Mouse (Mus musculus): ENCODE measurements around the gene Lrp6. TPM values are rescaled to one million over a fixed set of nuclear protein-coding genes. Genes with fewer than 3 reads are reported as not detected.

The Lrp6 gene
- polyA plus RNA-seq, 1 experiment from 2014 or later = 26.4 TPM

DNA sequence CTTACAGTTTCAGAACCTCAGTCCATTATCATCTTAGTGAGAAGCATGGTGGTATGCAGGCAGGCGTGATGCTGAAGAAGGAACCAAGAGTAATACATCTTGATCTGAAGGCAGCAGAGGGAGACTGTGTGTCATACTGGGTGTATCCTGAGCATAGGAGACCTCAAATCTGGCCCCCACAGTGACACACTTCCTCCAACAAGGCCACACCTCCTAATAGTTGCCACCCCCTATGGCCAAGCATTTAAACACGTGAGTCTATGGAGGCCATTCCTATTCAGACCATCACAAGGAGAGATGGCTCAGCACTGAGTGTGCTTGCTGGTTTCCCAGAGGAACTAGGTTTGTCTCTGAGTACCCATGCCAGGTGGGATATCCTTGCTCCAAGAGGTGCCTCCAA is 24.8 kb upstream of the Lrp6 start:
- WGBS = 76% methylated on average over 2 of the region's 2 CpGs
- no peak overlapping the region for H3K4me2 ChIP-seq (ENCODE audit: low read length)
- H3K9me3 ChIP-seq (ENCODE audit: control insufficient read depth, low read length) = no peaks in the 10 kb centered on the region
- ATAC-seq (ENCODE audit: insufficient number of reproducible peaks, insufficient read depth, low FRiP score, low read depth) = no peak
- no peak overlapping the region for H3K27ac ChIP-seq (replicated peaks in 1 of 2; ENCODE audit: control insufficient read depth in 1 of 2, insufficient read depth in 1 of 2, low read depth in 2 of 2, low read length in 2 of 2)
- no peaks in the 10 kb centered on the region for H3K27me3 ChIP-seq (ENCODE audit: control insufficient read depth, insufficient read depth, low read length)
- no peak overlapping the region for H3K4me3 ChIP-seq (ENCODE audit: control insufficient read depth in 1 of 2, insufficient read depth in 1 of 2, low read depth in 1 of 2, low read length in 2 of 2)
- H3K9ac ChIP-seq (ENCODE audit: low read length) = no peak overlapping the region
- no peaks in the 10 kb centered on the region for H3K36me3 ChIP-seq (ENCODE audit: control insufficient read depth, insufficient read depth, low read length)
- H3K4me1 ChIP-seq (ENCODE audit: control insufficient read depth in 2 of 2, insufficient read depth in 2 of 2, low read length in 2 of 2) = peaks cover 0 to 8% of the 10 kb centered on the region in 2 experiments; a peak in 1 of 4 replicates

DNA sequence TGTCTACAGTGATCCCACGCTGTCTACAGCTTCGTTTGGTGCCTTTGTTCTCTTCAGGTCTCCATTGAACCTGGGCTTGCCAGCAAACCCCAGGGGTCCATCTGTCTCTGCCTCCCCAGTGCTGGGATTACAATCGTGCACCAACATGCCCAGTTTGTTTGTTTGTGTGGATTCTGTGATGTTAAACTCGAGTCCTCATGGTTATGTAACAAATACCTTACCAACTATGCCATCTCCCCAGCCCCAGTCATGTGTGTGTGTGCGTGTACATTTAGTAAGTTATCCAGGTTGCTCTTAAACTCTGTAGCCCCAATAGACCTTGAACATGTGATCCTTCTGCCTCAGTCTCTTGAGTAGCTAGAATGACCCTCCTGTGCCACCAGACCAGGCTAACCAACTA is 19.5 kb upstream of the Lrp6 start:
- Histone ChIP-seq H3K4me2 (ENCODE audit: low read length) (no peak overlapping the region), H3K4me1 (ENCODE audit: control insufficient read depth in 2 of 2, insufficient read depth in 2 of 2, low read length in 2 of 2) (no peaks in the 10 kb centered on the region), H3K27me3 (ENCODE audit: control insufficient read depth, insufficient read depth, low read length) (no peaks in the 10 kb centered on the region), H3K36me3 (ENCODE audit: control insufficient read depth, insufficient read depth, low read length) (no peaks in the 10 kb centered on the region), H3K4me3 (ENCODE audit: control insufficient read depth in 1 of 2, insufficient read depth in 1 of 2, low read depth in 1 of 2, low read length in 2 of 2) (no peak overlapping the region), H3K9me3 (ENCODE audit: control insufficient read depth, low read length) (no peaks in the 10 kb centered on the region), H3K27ac (replicated peaks in 1 of 2; ENCODE audit: control insufficient read depth in 1 of 2, insufficient read depth in 1 of 2, low read depth in 2 of 2, low read length in 2 of 2) (no peak overlapping the region), H3K9ac (ENCODE audit: low read length) (no peak overlapping the region)
- ATAC-seq (ENCODE audit: insufficient number of reproducible peaks, insufficient read depth, low FRiP score, low read depth) = no peak
- WGBS = 74% methylated on average over 5 of the region's 5 CpGs

- H3K27me3 ChIP-seq (ENCODE audit: control insufficient read depth, insufficient read depth, low read length) = no peaks in the 10 kb centered on the region
- H3K36me3 ChIP-seq (ENCODE audit: control insufficient read depth, insufficient read depth, low read length) = no peaks in the 10 kb centered on the region
- H3K4me3 ChIP-seq (ENCODE audit: control insufficient read depth in 1 of 2, insufficient read depth in 1 of 2, low read depth in 1 of 2, low read length in 2 of 2) = no peak overlapping the region
- H3K4me2 ChIP-seq (ENCODE audit: low read length) = no peak overlapping the region
- no peak overlapping the region for H3K9ac ChIP-seq (ENCODE audit: low read length)
- 98% methylated on average over 2 of the region's 2 CpGs for WGBS
- no peak overlapping the region for H3K27ac ChIP-seq (replicated peaks in 1 of 2; ENCODE audit: control insufficient read depth in 1 of 2, insufficient read depth in 1 of 2, low read depth in 2 of 2, low read length in 2 of 2)
- H3K9me3 ChIP-seq (ENCODE audit: control insufficient read depth, low read length) = 0 out of 2 replicates have a peak, but pooled peaks cover 3% of the 10 kb centered on the region
- H3K4me1 ChIP-seq (ENCODE audit: control insufficient read depth in 2 of 2, insufficient read depth in 2 of 2, low read length in 2 of 2) = no peaks in the 10 kb centered on the region
- no peak for ATAC-seq (ENCODE audit: insufficient number of reproducible peaks, insufficient read depth, low FRiP score, low read depth)
These were observed 17.9 kb upstream of the Lrp6 start for GRCm38 (mm10) chr6:134584616-134585015.

GRCm38 (mm10) chr6:134582110-134582509 is 15.3 kb upstream of the Lrp6 start:
- no peaks in the 10 kb centered on the region for H3K27me3 ChIP-seq (ENCODE audit: control insufficient read depth, insufficient read depth, low read length)
- H3K4me3 ChIP-seq (ENCODE audit: control insufficient read depth in 1 of 2, insufficient read depth in 1 of 2, low read depth in 1 of 2, low read length in 2 of 2) = no peak overlapping the region
- H3K4me1 ChIP-seq (ENCODE audit: control insufficient read depth in 2 of 2, insufficient read depth in 2 of 2, low read length in 2 of 2) = no peaks in the 10 kb centered on the region
- no peak overlapping the region for H3K9ac ChIP-seq (ENCODE audit: low read length)
- H3K27ac ChIP-seq (replicated peaks in 1 of 2; ENCODE audit: control insufficient read depth in 1 of 2, insufficient read depth in 1 of 2, low read depth in 2 of 2, low read length in 2 of 2) = no peak overlapping the region
- 0 out of 2 replicates have a peak, but pooled peaks cover 4% of the 10 kb centered on the region for H3K9me3 ChIP-seq (ENCODE audit: control insufficient read depth, low read length)
- WGBS = 81% methylated on average over 5 of the region's 5 CpGs
- no peak for ATAC-seq (ENCODE audit: insufficient number of reproducible peaks, insufficient read depth, low FRiP score, low read depth)
- no peak overlapping the region for H3K4me2 ChIP-seq (ENCODE audit: low read length)
- no peaks in the 10 kb centered on the region for H3K36me3 ChIP-seq (ENCODE audit: control insufficient read depth, insufficient read depth, low read length)

GRCm38 (mm10) chr6:134579506-134579905 is 12.7 kb upstream of the Lrp6 start:
- H3K9me3 ChIP-seq (ENCODE audit: control insufficient read depth, low read length) = 0 out of 2 replicates have a peak, but pooled peaks cover 4% of the 10 kb centered on the region
- H3K4me2 ChIP-seq (ENCODE audit: low read length) = no peak overlapping the region
- no peak overlapping the region for H3K27ac ChIP-seq (replicated peaks in 1 of 2; ENCODE audit: control insufficient read depth in 1 of 2, insufficient read depth in 1 of 2, low read depth in 2 of 2, low read length in 2 of 2)
- H3K9ac ChIP-seq (ENCODE audit: low read length) = no peak overlapping the region
- H3K36me3 ChIP-seq (ENCODE audit: control insufficient read depth, insufficient read depth, low read length) = no peaks in the 10 kb centered on the region
- WGBS = 86% methylated on average over 4 of the region's 4 CpGs
- H3K4me3 ChIP-seq (ENCODE audit: control insufficient read depth in 1 of 2, insufficient read depth in 1 of 2, low read depth in 1 of 2, low read length in 2 of 2) = no peak overlapping the region
- ATAC-seq (ENCODE audit: insufficient number of reproducible peaks, insufficient read depth, low FRiP score, low read depth) = no peak
- H3K27me3 ChIP-seq (ENCODE audit: control insufficient read depth, insufficient read depth, low read length) = no peaks in the 10 kb centered on the region
- H3K4me1 ChIP-seq (ENCODE audit: control insufficient read depth in 2 of 2, insufficient read depth in 2 of 2, low read length in 2 of 2) = peaks cover 5 to 11% of the 10 kb centered on the region in 2 experiments

DNA sequence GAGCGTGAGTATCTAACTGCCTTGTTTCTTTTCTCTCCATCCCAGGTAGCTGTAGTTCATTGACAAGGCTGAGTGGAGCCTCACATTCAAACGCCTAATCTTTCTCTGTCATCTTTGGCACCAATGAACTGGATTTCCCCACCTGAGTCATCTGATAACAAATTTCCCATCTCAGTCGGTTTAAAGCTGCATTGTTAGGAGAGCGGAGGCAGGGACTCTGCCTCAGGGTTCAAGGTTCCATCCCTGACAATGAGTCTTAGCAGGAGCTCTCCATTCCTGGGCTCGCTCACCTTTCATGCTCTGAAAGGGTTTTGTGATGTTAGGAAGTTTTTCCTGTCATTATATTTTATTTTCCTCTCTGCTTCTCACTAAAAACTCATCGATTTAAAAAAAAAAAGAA is 11.3 kb upstream of the Lrp6 start:
- Histone ChIP-seq H3K36me3 (ENCODE audit: control insufficient read depth, insufficient read depth, low read length) (no peaks in the 10 kb centered on the region), H3K4me1 (ENCODE audit: control insufficient read depth in 2 of 2, insufficient read depth in 2 of 2, low read length in 2 of 2) (peaks cover 10 to 14% of the 10 kb centered on the region in 2 experiments), H3K27me3 (ENCODE audit: control insufficient read depth, insufficient read depth, low read length) (no peaks in the 10 kb centered on the region), H3K4me3 (ENCODE audit: control insufficient read depth in 1 of 2, insufficient read depth in 1 of 2, low read depth in 1 of 2, low read length in 2 of 2) (no peak overlapping the region), H3K9ac (ENCODE audit: low read length) (no peak overlapping the region), H3K9me3 (ENCODE audit: control insufficient read depth, low read length) (0 out of 2 replicates have a peak, but pooled peaks cover 4% of the 10 kb centered on the region), H3K4me2 (ENCODE audit: low read length) (no peak overlapping the region), H3K27ac (replicated peaks in 1 of 2; ENCODE audit: control insufficient read depth in 1 of 2, insufficient read depth in 1 of 2, low read depth in 2 of 2, low read length in 2 of 2) (no peak overlapping the region)
- WGBS = 69% methylated on average over 6 of the region's 6 CpGs
- no peak for ATAC-seq (ENCODE audit: insufficient number of reproducible peaks, insufficient read depth, low FRiP score, low read depth)

DNA sequence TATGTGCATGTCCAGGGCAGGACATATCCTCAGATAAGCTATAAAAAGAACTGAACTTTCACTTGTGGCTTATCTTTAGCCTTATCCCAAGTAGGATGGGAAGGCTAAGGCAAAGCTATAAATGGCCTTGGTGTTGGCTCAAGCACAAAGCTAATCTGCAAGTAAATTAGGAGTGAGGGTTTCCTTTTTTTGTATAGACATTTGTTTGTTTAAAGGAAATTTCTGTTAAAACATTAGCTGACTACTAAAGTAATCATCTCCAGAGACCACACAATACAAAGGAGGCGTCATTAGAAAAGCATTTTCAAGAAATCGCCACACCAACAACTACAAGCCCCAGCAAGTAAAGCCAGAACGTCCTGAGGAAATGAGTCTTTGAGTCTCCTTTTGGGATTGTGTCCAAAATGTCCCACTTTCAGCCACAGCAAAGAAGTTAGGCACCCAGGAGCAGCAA is 8.6 kb upstream of the Lrp6 start:
- Histone ChIP-seq H3K4me3 (ENCODE audit: control insufficient read depth in 1 of 2, insufficient read depth in 1 of 2, low read depth in 1 of 2, low read length in 2 of 2) (no peak overlapping the region), H3K4me2 (ENCODE audit: low read length) (no peak overlapping the region), H3K9me3 (ENCODE audit: control insufficient read depth, low read length) (0 out of 2 replicates have a peak, but pooled peaks cover 9% of the 10 kb centered on the region), H3K27me3 (ENCODE audit: control insufficient read depth, insufficient read depth, low read length) (no peaks in the 10 kb centered on the region), H3K27ac (replicated peaks in 1 of 2; ENCODE audit: control insufficient read depth in 1 of 2, insufficient read depth in 1 of 2, low read depth in 2 of 2, low read length in 2 of 2) (no peak overlapping the region), H3K9ac (ENCODE audit: low read length) (no peak overlapping the region), H3K36me3 (ENCODE audit: control insufficient read depth, insufficient read depth, low read length) (no peaks in the 10 kb centered on the region), H3K4me1 (ENCODE audit: control insufficient read depth in 2 of 2, insufficient read depth in 2 of 2, low read length in 2 of 2) (peaks cover 10 to 14% of the 10 kb centered on the region in 2 experiments)
- no peak for ATAC-seq (ENCODE audit: insufficient number of reproducible peaks, insufficient read depth, low FRiP score, low read depth)
- 58% methylated on average over 3 of the region's 3 CpGs for WGBS

DNA sequence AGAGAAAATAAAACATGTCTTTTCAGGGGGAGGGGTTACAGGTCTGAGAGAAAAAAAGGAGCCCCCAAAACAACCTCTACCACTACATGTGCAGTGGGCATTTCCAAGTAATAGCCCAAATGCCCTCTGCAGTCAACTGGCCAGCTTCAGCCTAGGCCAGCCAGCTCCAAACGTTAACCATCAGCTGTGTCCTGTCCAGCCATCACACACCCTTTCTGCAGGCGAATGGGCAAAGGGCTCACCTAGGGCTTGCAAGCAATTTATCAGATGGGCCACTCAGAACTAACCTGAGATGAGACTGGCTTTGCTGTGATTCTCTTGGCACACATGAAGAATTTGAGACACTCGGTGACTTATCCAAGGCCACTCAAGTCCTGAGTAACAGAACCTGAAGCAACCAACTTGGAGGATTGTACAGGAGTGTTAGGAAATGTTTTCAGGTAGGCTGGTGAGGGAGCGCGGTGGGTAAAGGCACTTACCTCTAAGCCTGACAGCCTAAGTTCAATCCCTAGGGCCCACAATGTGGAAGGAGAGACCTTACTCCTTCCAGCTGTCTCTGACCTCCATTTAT is 1.3 kb upstream of the Lrp6 start:
- Histone ChIP-seq H3K9me3 (ENCODE audit: control insufficient read depth, low read length) (0 out of 2 replicates have a peak, but pooled peaks cover 5% of the 10 kb centered on the region), H3K4me1 (ENCODE audit: control insufficient read depth in 2 of 2, insufficient read depth in 2 of 2, low read length in 2 of 2) (peaks cover 2 to 16% of the 10 kb centered on the region in 2 experiments; a peak in 3 of 4 replicates), H3K4me3 (ENCODE audit: control insufficient read depth in 1 of 2, insufficient read depth in 1 of 2, low read depth in 1 of 2, low read length in 2 of 2) (no peak overlapping the region), H3K27ac (replicated peaks in 1 of 2; ENCODE audit: control insufficient read depth in 1 of 2, insufficient read depth in 1 of 2, low read depth in 2 of 2, low read length in 2 of 2) (no peak overlapping the region), H3K27me3 (ENCODE audit: control insufficient read depth, insufficient read depth, low read length) (no peaks in the 10 kb centered on the region), H3K4me2 (ENCODE audit: low read length) (no peak overlapping the region), H3K9ac (ENCODE audit: low read length) (no peak overlapping the region), H3K36me3 (ENCODE audit: control insufficient read depth, insufficient read depth, low read length) (no peaks in the 10 kb centered on the region)
- WGBS = 80% methylated on average over 5 of the region's 5 CpGs
- no peak for ATAC-seq (ENCODE audit: insufficient number of reproducible peaks, insufficient read depth, low FRiP score, low read depth)

All from heart, embryonic 14.5 days (tissue).